Comparison of ENCODE assay signal across 9 mouse cellular contexts in genomic region chr1:59484314-59484713, GRCm38 (mm10). TPM values are rescaled to one million over a fixed set of nuclear protein-coding genes. Genes with fewer than 3 reads are reported as not detected.
DNase-seq lines count a peak whose midpoint lies in the region; ATAC-seq and TF ChIP-seq lines count a peak whose summit lies in the region.
"Had no signal": no experiment of that assay in that cellular context is flagged by ENCODE, and none has a peak within 500 bp of the region (broad histone marks: within the 10 kb centered on the region; RNA-seq: fewer than 3 reads in every experiment).

No protein-coding gene starts in this region.

- peak overlapping the region; percentile 95 for H3K9ac ChIP-seq in embryonic facial prominence, embryonic 14.5 days (ENCODE audit: low read depth, low read length)
- H3K9ac ChIP-seq in intestine, embryonic 16.5 days (ENCODE audit: low read depth, low read length): peak overlapping the region; percentile 86
- H3K9ac ChIP-seq in neural tube, embryonic 12.5 days: peak overlapping the region; percentile 87

- under 1% methylated on average over 21 of the region's 21 CpGs for WGBS in embryonic facial prominence, embryonic 14.5 days
- 11% methylated on average over 21 of the region's 21 CpGs for WGBS in intestine, embryonic 16.5 days
- WGBS in neural tube, embryonic 12.5 days: 5% methylated on average over 21 of the region's 21 CpGs

- peak overlapping the region; percentile 67; the same call in 1 of the 2 replicates for H3K4me3 ChIP-seq in layer of hippocampus, adult 2 months
- H3K4me3 ChIP-seq in embryonic facial prominence, embryonic 14.5 days (ENCODE audit: low read depth, low read length): peak overlapping the region; percentile 73
- peak overlapping the region; percentile 78 for H3K4me3 ChIP-seq in intestine, embryonic 16.5 days (ENCODE audit: low read length)
- H3K4me3 ChIP-seq in neural tube, embryonic 12.5 days: peak overlapping the region; percentile 65

- H3K9me3 ChIP-seq in embryonic facial prominence, embryonic 14.5 days (ENCODE audit: control insufficient read depth, low read length): no peaks in the 10 kb centered on the region
- no peaks in the 10 kb centered on the region for H3K9me3 ChIP-seq in intestine, embryonic 16.5 days (ENCODE audit: control insufficient read depth, low read length)
- no peaks in the 10 kb centered on the region for H3K9me3 ChIP-seq in neural tube, embryonic 12.5 days

- no peaks in the 10 kb centered on the region for H3K27me3 ChIP-seq in embryonic facial prominence, embryonic 14.5 days (replicated peaks; ENCODE audit: control insufficient read depth, insufficient read depth, low read length)
- H3K27me3 ChIP-seq in intestine, embryonic 16.5 days (replicated peaks; ENCODE audit: control insufficient read depth, insufficient read depth, low read length): no peaks in the 10 kb centered on the region
- no peaks in the 10 kb centered on the region for H3K27me3 ChIP-seq in neural tube, embryonic 12.5 days (replicated peaks)

- no peak for ATAC-seq in embryonic facial prominence, embryonic 14.5 days (ENCODE audit: low read depth)
- ATAC-seq in intestine, embryonic 16.5 days: no peak
- no peak for ATAC-seq in neural tube, embryonic 12.5 days (ENCODE audit: low FRiP score, low read depth)
- ATAC-seq: inflammation-experienced regulatory T-cells, adult 6 months had no signal

- H3K27ac ChIP-seq in layer of hippocampus, adult 2 months: peak overlapping the region; percentile 59
- peak overlapping the region; percentile 97 for H3K27ac ChIP-seq in embryonic facial prominence, embryonic 14.5 days (replicated peaks; ENCODE audit: low read depth, low read length)
- H3K27ac ChIP-seq in intestine, embryonic 16.5 days (ENCODE audit: low read length): peak overlapping the region; percentile 55
- no peak overlapping the region for H3K27ac ChIP-seq in neural tube, embryonic 12.5 days

- peaks cover 26% of the 10 kb centered on the region for H3K36me3 ChIP-seq in embryonic facial prominence, embryonic 14.5 days (ENCODE audit: control insufficient read depth, insufficient read depth, low read length)
- H3K36me3 ChIP-seq in intestine, embryonic 16.5 days (ENCODE audit: control insufficient read depth, insufficient read depth, low read length): no peaks in the 10 kb centered on the region
- no peaks in the 10 kb centered on the region for H3K36me3 ChIP-seq in neural tube, embryonic 12.5 days

- DNase-seq in layer of hippocampus, adult 2 months (ENCODE audit: low spot score in 2 of 2): no peak
- DNase-seq in layer of hippocampus, adult 18-20 months (ENCODE audit: low spot score in 2 of 2): no peak
- no peak for DNase-seq in embryonic facial prominence, embryonic 14.5 days (ENCODE audit: low spot score)
- no peak for DNase-seq in adrenal gland, adult (ENCODE audit: inconsistent age in 2 of 2, low spot score in 1 of 2)
- no peak for DNase-seq in urinary bladder, postnatal 10 days (ENCODE audit: low spot score)
- DNase-seq in c-Kit-positive CD71-positive TER-119-positive erythroid progenitor cells, embryonic 14.5 days (ENCODE audit: low spot score): no peak

- no peak for TF ChIP-seq CTCF in layer of hippocampus, adult 2 months (conservative IDR thresholded peaks at IDR 0.05)

- peak overlapping the region; percentile 99 for H3K4me2 ChIP-seq in embryonic facial prominence, embryonic 14.5 days (ENCODE audit: low read depth, low read length)
- H3K4me2 ChIP-seq in intestine, embryonic 16.5 days (ENCODE audit: low read depth, low read length): peak overlapping the region; percentile 97
- H3K4me2 ChIP-seq in neural tube, embryonic 12.5 days (replicated peaks): peak overlapping the region; percentile 98

- peaks cover 49% of the 10 kb centered on the region for H3K4me1 ChIP-seq in embryonic facial prominence, embryonic 14.5 days (ENCODE audit: control insufficient read depth, insufficient read depth, low read length)
- peaks cover 46% of the 10 kb centered on the region for H3K4me1 ChIP-seq in intestine, embryonic 16.5 days (ENCODE audit: control insufficient read depth, insufficient read depth, low read length)
- H3K4me1 ChIP-seq in neural tube, embryonic 12.5 days: peaks cover 53% of the 10 kb centered on the region

RNA-seq across cellular contexts. Expression of gene Fzd7, which starts 2.1 kb away (rescaled TPM):
- 1 to 10 TPM; 5.4 to 6.7 TPM for total RNA-seq in layer of hippocampus, adult 2 months (2021)
- 1 to 10 TPM; 8.4 to 9.0 TPM for total RNA-seq in layer of hippocampus, adult 18-20 months (2021)
- polyA plus RNA-seq in embryonic facial prominence, embryonic 14.5 days (2014; fragmentation: Nextera tagmentation; extraction: Ambion mirVana): 13.8 and 16.6 TPM in 2 replicates
- 3.4 and 3.8 TPM in 2 replicates for polyA plus RNA-seq in intestine, embryonic 16.5 days (2015; fragmentation: Nextera tagmentation; extraction: Ambion mirVana)
- 17.4 and 18.3 TPM in 2 replicates for polyA plus RNA-seq in neural tube, embryonic 12.5 days (2016; fragmentation: Nextera tagmentation; extraction: Ambion mirVana)

RNA-seq across cellular contexts. Expression of gene Gm973, which starts 31.8 kb away (rescaled TPM):
- 10 to 100 TPM; 14.5 to 16.1 TPM for total RNA-seq in layer of hippocampus, adult 2 months (2021)
- total RNA-seq in layer of hippocampus, adult 18-20 months (2021): 10 to 100 TPM; 14.8 to 15.1 TPM
- 1.6 and 5.9 TPM in 2 replicates for polyA plus RNA-seq in embryonic facial prominence, embryonic 14.5 days (2014; fragmentation: Nextera tagmentation; extraction: Ambion mirVana)
- 0.37 and 0.49 TPM in 2 replicates for polyA plus RNA-seq in intestine, embryonic 16.5 days (2015; fragmentation: Nextera tagmentation; extraction: Ambion mirVana)
- 3.5 and 5.0 TPM in 2 replicates for polyA plus RNA-seq in neural tube, embryonic 12.5 days (2016; fragmentation: Nextera tagmentation; extraction: Ambion mirVana)
